Mouse (Mus musculus): ENCODE results near the gene Trhr2. TPM values are rescaled to one million over a fixed set of nuclear protein-coding genes. Genes with fewer than 3 reads are reported as not detected.

The Trhr2 gene
- polyA plus RNA-seq, 1 experiment from 2014 or later, result not detected

- no peak overlapping the region for H3K4me3 ChIP-seq (ENCODE audit: low read depth, low read length)
- peaks cover 5% of the 10 kb centered on the region; the same call in 1 of the 2 replicates for H3K36me3 ChIP-seq (ENCODE audit: control insufficient read depth, insufficient read depth)
- TF ChIP-seq CTCF (IDR thresholded peaks at IDR 0.05; ENCODE audit: low read depth), result no peak
- ATAC-seq, result no peak
- peaks cover 18% of the 10 kb centered on the region for H3K4me1 ChIP-seq (replicated peaks; ENCODE audit: control insufficient read depth, insufficient read depth, low read length)
- no peak overlapping the region for H3K4me2 ChIP-seq (replicated peaks; ENCODE audit: low read depth)
- H3K27ac ChIP-seq (ENCODE audit: low read depth, low read length), result peak overlapping the region; percentile 70; the same call in 1 of the 2 replicates
- no peaks in the 10 kb centered on the region for H3K9me3 ChIP-seq (ENCODE audit: control insufficient read depth)
- no peaks in the 10 kb centered on the region for H3K27me3 ChIP-seq (replicated peaks; ENCODE audit: control insufficient read depth, insufficient read depth, low read length)
- WGBS, result 50% methylated on average over 2 of the region's 2 CpGs
- H3K9ac ChIP-seq (ENCODE audit: low read depth, low read length), result no peak overlapping the region
Measured at GRCm38 (mm10) chr8:122316402-122316801, 44.1 kb downstream of the Trhr2 start.

GRCm38 (mm10) chr8:122314899-122315496, 45.5 kb downstream of the Trhr2 start:
- TF ChIP-seq CTCF (IDR thresholded peaks at IDR 0.05; ENCODE audit: low read depth), result no peak
- Histone ChIP-seq H3K27ac (ENCODE audit: low read depth, low read length) (peak overlapping the region; percentile 70), H3K4me3 (ENCODE audit: low read depth, low read length) (no peak overlapping the region), H3K36me3 (ENCODE audit: control insufficient read depth, insufficient read depth) (peaks cover 5% of the 10 kb centered on the region; the same call in 1 of the 2 replicates), H3K4me2 (replicated peaks; ENCODE audit: low read depth) (peak overlapping the region; percentile 30; the same call in 1 of the 2 replicates), H3K9ac (ENCODE audit: low read depth, low read length) (0 out of 2 replicates have a peak overlapping the region, but pooled peaks have one; percentile 3), H3K27me3 (replicated peaks; ENCODE audit: control insufficient read depth, insufficient read depth, low read length) (no peaks in the 10 kb centered on the region), H3K9me3 (ENCODE audit: control insufficient read depth) (no peaks in the 10 kb centered on the region), H3K4me1 (replicated peaks; ENCODE audit: control insufficient read depth, insufficient read depth, low read length) (peaks cover 21% of the 10 kb centered on the region)
- ATAC-seq, result no peak
- WGBS, result 36% methylated on average over 13 of the region's 13 CpGs

- H3K27me3 ChIP-seq (replicated peaks; ENCODE audit: control insufficient read depth, insufficient read depth, low read length), result no peaks in the 10 kb centered on the region
- no peak overlapping the region for H3K4me3 ChIP-seq (ENCODE audit: low read depth, low read length)
- H3K4me1 ChIP-seq (replicated peaks; ENCODE audit: control insufficient read depth, insufficient read depth, low read length), result peaks cover 21% of the 10 kb centered on the region
- H3K36me3 ChIP-seq (ENCODE audit: control insufficient read depth, insufficient read depth), result peaks cover 11% of the 10 kb centered on the region; the same call in 1 of the 2 replicates
- 29% methylated on average over 12 of the region's 12 CpGs for WGBS
- H3K27ac ChIP-seq (ENCODE audit: low read depth, low read length), result no peak overlapping the region
- no peak overlapping the region for H3K4me2 ChIP-seq (replicated peaks; ENCODE audit: low read depth)
- ATAC-seq, result no peak
- TF ChIP-seq CTCF (IDR thresholded peaks at IDR 0.05; ENCODE audit: low read depth), result no peak
- H3K9ac ChIP-seq (ENCODE audit: low read depth, low read length), result no peak overlapping the region
- H3K9me3 ChIP-seq (ENCODE audit: control insufficient read depth), result no peaks in the 10 kb centered on the region
Measured at GRCm38 (mm10) chr8:122313310-122313709, 47.2 kb downstream of the Trhr2 start.

- H3K9ac ChIP-seq (ENCODE audit: low read depth, low read length), result no peak overlapping the region
- no peak overlapping the region for H3K27ac ChIP-seq (ENCODE audit: low read depth, low read length)
- ATAC-seq, result no peak
- H3K36me3 ChIP-seq (ENCODE audit: control insufficient read depth, insufficient read depth), result peaks cover 18% of the 10 kb centered on the region; the same call in 1 of the 2 replicates
- H3K4me2 ChIP-seq (replicated peaks; ENCODE audit: low read depth), result no peak overlapping the region
- peaks cover 16% of the 10 kb centered on the region for H3K4me1 ChIP-seq (replicated peaks; ENCODE audit: control insufficient read depth, insufficient read depth, low read length)
- no peak overlapping the region for H3K4me3 ChIP-seq (ENCODE audit: low read depth, low read length)
- no peaks in the 10 kb centered on the region for H3K27me3 ChIP-seq (replicated peaks; ENCODE audit: control insufficient read depth, insufficient read depth, low read length)
- H3K9me3 ChIP-seq (ENCODE audit: control insufficient read depth), result no peaks in the 10 kb centered on the region
- no peak for TF ChIP-seq CTCF (IDR thresholded peaks at IDR 0.05; ENCODE audit: low read depth)
- 82% methylated on average over 2 of the region's 2 CpGs for WGBS
Measured at GRCm38 (mm10) chr8:122312553-122312952, 48.0 kb downstream of the Trhr2 start.

GRCm38 (mm10) chr8:122311115-122311514, 49.4 kb downstream of the Trhr2 start:
- WGBS, result 42% methylated on average over 2 of the region's 2 CpGs
- Histone ChIP-seq H3K36me3 (ENCODE audit: control insufficient read depth, insufficient read depth) (peaks cover 25% of the 10 kb centered on the region; the same call in 1 of the 2 replicates), H3K4me2 (replicated peaks; ENCODE audit: low read depth) (no peak overlapping the region), H3K4me1 (replicated peaks; ENCODE audit: control insufficient read depth, insufficient read depth, low read length) (peaks cover 11% of the 10 kb centered on the region), H3K9me3 (ENCODE audit: control insufficient read depth) (no peaks in the 10 kb centered on the region), H3K27ac (ENCODE audit: low read depth, low read length) (no peak overlapping the region), H3K4me3 (ENCODE audit: low read depth, low read length) (no peak overlapping the region), H3K9ac (ENCODE audit: low read depth, low read length) (no peak overlapping the region), H3K27me3 (replicated peaks; ENCODE audit: control insufficient read depth, insufficient read depth, low read length) (no peaks in the 10 kb centered on the region)
- no peak for ATAC-seq
- TF ChIP-seq CTCF (IDR thresholded peaks at IDR 0.05; ENCODE audit: low read depth), result no peak

GRCm38 (mm10) chr8:122309272-122309671, 51.3 kb downstream of the Trhr2 start:
- Histone ChIP-seq H3K4me3 (ENCODE audit: low read depth, low read length) (no peak overlapping the region), H3K9me3 (ENCODE audit: control insufficient read depth) (no peaks in the 10 kb centered on the region), H3K27me3 (replicated peaks; ENCODE audit: control insufficient read depth, insufficient read depth, low read length) (no peaks in the 10 kb centered on the region), H3K36me3 (ENCODE audit: control insufficient read depth, insufficient read depth) (peaks cover 22% of the 10 kb centered on the region; the same call in 1 of the 2 replicates), H3K4me2 (replicated peaks; ENCODE audit: low read depth) (no peak overlapping the region), H3K4me1 (replicated peaks; ENCODE audit: control insufficient read depth, insufficient read depth, low read length) (peaks cover 11% of the 10 kb centered on the region; the same call in 1 of the 2 replicates), H3K27ac (ENCODE audit: low read depth, low read length) (no peak overlapping the region), H3K9ac (ENCODE audit: low read depth, low read length) (no peak overlapping the region)
- TF ChIP-seq CTCF (IDR thresholded peaks at IDR 0.05; ENCODE audit: low read depth), result no peak
- ATAC-seq, result no peak
- 46% methylated on average over 12 of the region's 12 CpGs for WGBS
